Mouse (Mus musculus): ENCODE data around the gene Rftn1. TPM values are rescaled to one million over a fixed set of nuclear protein-coding genes. Genes with fewer than 3 reads are reported as not detected.

The Rftn1 gene
- total RNA-seq, 1 experiment: 5.0 TPM

GRCm38 (mm10) chr17:50021400-50021799 is 169.1 kb downstream of the Rftn1 start:
- Histone ChIP-seq H3K27ac (ENCODE audit: insufficient read depth, low read depth, low read length, poor library complexity, severe bottlenecking) (no peak overlapping the region), H3K4me3 (ENCODE audit: insufficient read depth in 1 of 2, low read depth in 1 of 2, low read length in 2 of 2, poor library complexity in 1 of 2, severe bottlenecking in 1 of 2) (no peak overlapping the region), H3K36me3 (ENCODE audit: control insufficient read depth, insufficient read depth, low read length, poor library complexity, severe bottlenecking) (no peaks in the 10 kb centered on the region), H3K9ac (ENCODE audit: insufficient read depth, low read depth, low read length, poor library complexity, severe bottlenecking) (no peak overlapping the region), H3K4me1 (ENCODE audit: control insufficient read depth in 2 of 2, insufficient read depth in 2 of 2, low read length in 2 of 2, poor library complexity in 1 of 2) (no peaks in the 10 kb centered on the region), H3K9me3 (ENCODE audit: control insufficient read depth, insufficient read depth, low read depth, low read length) (no peaks in the 10 kb centered on the region)
- DNase-seq (ENCODE audit: low read depth, low spot score): no peak
- no peak for TF ChIP-seq CHD2 (IDR thresholded peaks at IDR 0.05; ENCODE audit: low read depth, low read length)
- no peak for TF ChIP-seq HCFC1 (IDR thresholded peaks at IDR 0.05; ENCODE audit: borderline replicate concordance, insufficient read depth, low read length)
- TF ChIP-seq ZC3H11A (IDR thresholded peaks at IDR 0.05; ENCODE audit: borderline replicate concordance, low read depth, low read length): no peak
- no peak for TF ChIP-seq ZNF384 (IDR thresholded peaks at IDR 0.05; ENCODE audit: low read depth, low read length)
- no peak for TF ChIP-seq MAFK (IDR thresholded peaks at IDR 0.05; ENCODE audit: insufficient read depth, low read depth, low read length)
- in situ Hi-C loops (cut with MboI; ENCODE audit: low sequenced_read_pairs in 2 of 2, unreplicated experiment in 2 of 2): no loop called here

GRCm38 (mm10) chr17:50020211-50021001 is 170.1 kb downstream of the Rftn1 start:
- no peak overlapping the region for H3K27ac ChIP-seq (ENCODE audit: insufficient read depth, low read depth, low read length, poor library complexity, severe bottlenecking)
- no peak overlapping the region for H3K4me3 ChIP-seq (ENCODE audit: insufficient read depth in 1 of 2, low read depth in 1 of 2, low read length in 2 of 2, poor library complexity in 1 of 2, severe bottlenecking in 1 of 2)
- no peak overlapping the region for H3K9ac ChIP-seq (ENCODE audit: insufficient read depth, low read depth, low read length, poor library complexity, severe bottlenecking)
- no peaks in the 10 kb centered on the region for H3K36me3 ChIP-seq (ENCODE audit: control insufficient read depth, insufficient read depth, low read length, poor library complexity, severe bottlenecking)
- DNase-seq (ENCODE audit: low read depth, low spot score): no peak
- H3K9me3 ChIP-seq (ENCODE audit: control insufficient read depth, insufficient read depth, low read depth, low read length): no peaks in the 10 kb centered on the region
- in situ Hi-C loops (cut with MboI; ENCODE audit: low sequenced_read_pairs in 2 of 2, unreplicated experiment in 2 of 2): no loop called here
- TF ChIP-seq ZC3H11A (IDR thresholded peaks at IDR 0.05; ENCODE audit: borderline replicate concordance, low read depth, low read length) (no peak), ZNF384 (IDR thresholded peaks at IDR 0.05; ENCODE audit: low read depth, low read length) (no peak), HCFC1 (IDR thresholded peaks at IDR 0.05; ENCODE audit: borderline replicate concordance, insufficient read depth, low read length) (no peak), MAFK (IDR thresholded peaks at IDR 0.05; ENCODE audit: insufficient read depth, low read depth, low read length) (no peak), CHD2 (IDR thresholded peaks at IDR 0.05; ENCODE audit: low read depth, low read length) (no peak)
- H3K4me1 ChIP-seq (ENCODE audit: control insufficient read depth in 2 of 2, insufficient read depth in 2 of 2, low read length in 2 of 2, poor library complexity in 1 of 2): no peaks in the 10 kb centered on the region

DNA sequence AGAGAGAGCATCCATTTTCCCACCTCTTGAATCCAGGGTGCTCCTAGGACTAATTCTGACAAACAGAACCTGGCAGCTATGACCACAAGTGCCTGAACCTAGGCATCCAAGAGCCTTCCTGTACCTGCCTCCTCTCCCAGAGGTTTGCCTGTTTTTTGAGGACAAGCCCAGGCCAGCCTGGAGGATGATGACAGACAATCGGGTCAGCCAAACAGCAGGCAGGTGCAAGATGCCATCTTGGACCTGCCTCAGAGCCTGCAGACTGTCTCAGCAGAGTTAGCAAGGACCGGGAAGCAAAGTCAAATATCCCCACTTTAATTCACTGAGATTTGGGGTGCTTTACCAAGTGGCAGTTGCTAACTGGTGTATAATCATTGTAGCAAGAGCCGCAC is 170.7 kb downstream of the Rftn1 start:
- TF ChIP-seq CHD2 (IDR thresholded peaks at IDR 0.05; ENCODE audit: low read depth, low read length): no peak
- no peak for TF ChIP-seq ZC3H11A (IDR thresholded peaks at IDR 0.05; ENCODE audit: borderline replicate concordance, low read depth, low read length)
- TF ChIP-seq ZNF384 (IDR thresholded peaks at IDR 0.05; ENCODE audit: low read depth, low read length): no peak
- no peak for TF ChIP-seq HCFC1 (IDR thresholded peaks at IDR 0.05; ENCODE audit: borderline replicate concordance, insufficient read depth, low read length)
- no peak for TF ChIP-seq MAFK (IDR thresholded peaks at IDR 0.05; ENCODE audit: insufficient read depth, low read depth, low read length)
- Histone ChIP-seq H3K4me1 (ENCODE audit: control insufficient read depth in 2 of 2, insufficient read depth in 2 of 2, low read length in 2 of 2, poor library complexity in 1 of 2) (no peaks in the 10 kb centered on the region), H3K27ac (ENCODE audit: insufficient read depth, low read depth, low read length, poor library complexity, severe bottlenecking) (no peak overlapping the region), H3K4me3 (ENCODE audit: insufficient read depth in 1 of 2, low read depth in 1 of 2, low read length in 2 of 2, poor library complexity in 1 of 2, severe bottlenecking in 1 of 2) (no peak overlapping the region), H3K9ac (ENCODE audit: insufficient read depth, low read depth, low read length, poor library complexity, severe bottlenecking) (no peak overlapping the region), H3K9me3 (ENCODE audit: control insufficient read depth, insufficient read depth, low read depth, low read length) (no peaks in the 10 kb centered on the region), H3K36me3 (ENCODE audit: control insufficient read depth, insufficient read depth, low read length, poor library complexity, severe bottlenecking) (no peaks in the 10 kb centered on the region)
- DNase-seq (ENCODE audit: low read depth, low spot score): no peak
- in situ Hi-C loops (cut with MboI; ENCODE audit: low sequenced_read_pairs in 2 of 2, unreplicated experiment in 2 of 2): no loop called here

- Histone ChIP-seq H3K36me3 (ENCODE audit: control insufficient read depth, insufficient read depth, low read length, poor library complexity, severe bottlenecking) (no peaks in the 10 kb centered on the region), H3K9me3 (ENCODE audit: control insufficient read depth, insufficient read depth, low read depth, low read length) (no peaks in the 10 kb centered on the region), H3K4me1 (ENCODE audit: control insufficient read depth in 2 of 2, insufficient read depth in 2 of 2, low read length in 2 of 2, poor library complexity in 1 of 2) (no peaks in the 10 kb centered on the region), H3K4me3 (ENCODE audit: insufficient read depth in 1 of 2, low read depth in 1 of 2, low read length in 2 of 2, poor library complexity in 1 of 2, severe bottlenecking in 1 of 2) (no peak overlapping the region), H3K27ac (ENCODE audit: insufficient read depth, low read depth, low read length, poor library complexity, severe bottlenecking) (no peak overlapping the region), H3K9ac (ENCODE audit: insufficient read depth, low read depth, low read length, poor library complexity, severe bottlenecking) (no peak overlapping the region)
- DNase-seq (ENCODE audit: low read depth, low spot score): no peak
- in situ Hi-C loops (cut with MboI; ENCODE audit: low sequenced_read_pairs in 2 of 2, unreplicated experiment in 2 of 2): no loop called here
- no peak for TF ChIP-seq CHD2 (IDR thresholded peaks at IDR 0.05; ENCODE audit: low read depth, low read length)
- no peak for TF ChIP-seq ZNF384 (IDR thresholded peaks at IDR 0.05; ENCODE audit: low read depth, low read length)
- TF ChIP-seq HCFC1 (IDR thresholded peaks at IDR 0.05; ENCODE audit: borderline replicate concordance, insufficient read depth, low read length): no peak
- no peak for TF ChIP-seq ZC3H11A (IDR thresholded peaks at IDR 0.05; ENCODE audit: borderline replicate concordance, low read depth, low read length)
- TF ChIP-seq MAFK (IDR thresholded peaks at IDR 0.05; ENCODE audit: insufficient read depth, low read depth, low read length): no peak
These were observed 171.4 kb downstream of the Rftn1 start for GRCm38 (mm10) chr17:50019090-50019489.
